Mouse (Mus musculus): Measurements from ENCODE around the gene Basp1.

DNA sequence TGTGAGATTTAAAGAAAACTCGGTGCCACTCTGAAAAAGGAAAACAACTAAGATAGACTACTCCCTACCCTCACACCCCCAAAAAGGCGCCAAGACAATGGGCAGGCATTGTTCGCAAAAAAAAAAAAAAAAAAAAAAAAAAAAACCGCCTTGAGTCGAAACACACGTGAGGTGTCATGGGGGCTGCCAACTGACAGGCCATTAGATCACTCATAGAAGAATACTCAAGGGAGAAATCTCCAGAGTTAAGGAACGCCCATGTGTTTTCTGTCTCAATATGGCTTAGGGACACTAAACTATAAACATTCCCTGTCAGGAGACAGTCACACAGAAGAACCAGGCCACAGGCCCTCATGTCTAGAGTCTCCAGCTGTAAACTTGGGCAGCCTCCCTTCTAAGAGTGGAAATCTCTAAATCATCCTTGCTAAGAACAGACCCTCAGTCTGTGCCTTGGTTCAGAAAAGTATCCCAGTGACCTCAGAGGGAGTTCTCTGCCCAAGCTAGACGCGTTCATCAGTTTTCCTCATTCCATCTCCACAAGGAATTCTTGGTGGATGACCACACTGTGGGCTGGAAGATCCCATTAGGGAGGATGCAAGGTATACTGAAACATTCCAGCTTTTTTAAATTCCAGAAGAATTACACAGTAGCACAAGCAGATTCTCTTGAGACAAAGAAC is 17.5 kb downstream of the Basp1 start:
- TF ChIP-seq POLR2A (IDR thresholded peaks at IDR 0.05; ENCODE audit: control insufficient read depth, extremely low read depth, insufficient read depth, low read length, poor library complexity) = no peak
- no peak for TF ChIP-seq CTCF (IDR thresholded peaks at IDR 0.05; ENCODE audit: borderline replicate concordance, control insufficient read depth, extremely low read depth, insufficient read depth, low read length, poor library complexity)
